Mouse (Mus musculus): ENCODE results near the gene Zfyve27. TPM values are rescaled to one million over a fixed set of nuclear protein-coding genes. Genes with fewer than 3 reads are reported as not detected.

Gene Zfyve27
- polyA plus RNA-seq, 1 experiment from 2014 or later = 14.1 TPM

GRCm38 (mm10) chr19:42129509-42130293 is 34.0 kb upstream of the Zfyve27 start:
- H3K36me3 ChIP-seq (ENCODE audit: control insufficient read depth, insufficient read depth, low read length) = peaks cover 4% of the 10 kb centered on the region; the same call in 1 of the 2 replicates
- H3K4me1 ChIP-seq (replicated peaks; ENCODE audit: control insufficient read depth, insufficient read depth) = peaks cover 4% of the 10 kb centered on the region; the same call in 1 of the 2 replicates
- peak overlapping the region; percentile 52 for H3K4me2 ChIP-seq (replicated peaks; ENCODE audit: low read depth)
- DNase-seq (ENCODE audit: low spot score) = no peak
- peak overlapping the region; percentile 71 for H3K4me3 ChIP-seq (ENCODE audit: low read depth, low read length)
- H3K9ac ChIP-seq (ENCODE audit: low read length) = 0 out of 2 replicates have a peak overlapping the region, but pooled peaks have one; percentile 45
- no peaks in the 10 kb centered on the region for H3K27me3 ChIP-seq (ENCODE audit: control insufficient read depth, insufficient read depth, low read length)
- TF ChIP-seq CTCF (IDR thresholded peaks at IDR 0.05; ENCODE audit: low read depth) = no peak
- TF ChIP-seq EP300 (optimal IDR thresholded peaks at IDR 0.05) = no peak
- no peaks in the 10 kb centered on the region for H3K9me3 ChIP-seq (ENCODE audit: control insufficient read depth, low read length)
- H3K27ac ChIP-seq (replicated peaks) = peak overlapping the region; percentile 88
- 38% methylated on average over 14 of the region's 14 CpGs for WGBS
- 0 out of 2 replicates have a peak, but pooled peaks have one; percentile 1 for ATAC-seq (ENCODE audit: low FRiP score, low TSS enrichment)

DNA sequence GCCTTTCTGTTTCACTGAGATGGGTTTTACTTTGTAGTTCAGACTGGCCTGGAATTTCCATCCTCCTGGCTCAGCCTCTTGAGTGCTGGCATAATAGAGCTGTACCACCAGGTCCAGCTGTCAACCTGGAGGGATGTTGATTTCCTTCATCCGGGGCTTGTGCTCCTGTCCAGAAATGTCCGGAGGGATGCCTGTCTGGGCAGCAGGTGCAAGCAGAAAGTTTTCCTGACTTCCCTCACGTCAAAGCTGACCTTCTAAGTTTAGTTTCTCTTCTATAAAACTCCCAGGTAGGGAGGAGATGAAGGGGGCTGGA is 33.5 kb upstream of the Zfyve27 start:
- TF ChIP-seq CTCF (IDR thresholded peaks at IDR 0.05; ENCODE audit: low read depth) (no peak), EP300 (optimal IDR thresholded peaks at IDR 0.05) (no peak)
- Histone ChIP-seq H3K27me3 (ENCODE audit: control insufficient read depth, insufficient read depth, low read length) (no peaks in the 10 kb centered on the region), H3K27ac (replicated peaks) (peak overlapping the region; percentile 88), H3K9me3 (ENCODE audit: control insufficient read depth, low read length) (no peaks in the 10 kb centered on the region), H3K9ac (ENCODE audit: low read length) (no peak overlapping the region), H3K4me2 (replicated peaks; ENCODE audit: low read depth) (no peak overlapping the region), H3K4me1 (replicated peaks; ENCODE audit: control insufficient read depth, insufficient read depth) (peaks cover 4% of the 10 kb centered on the region; the same call in 1 of the 2 replicates), H3K4me3 (ENCODE audit: low read depth, low read length) (no peak overlapping the region), H3K36me3 (ENCODE audit: control insufficient read depth, insufficient read depth, low read length) (no peaks in the 10 kb centered on the region)
- DNase-seq (ENCODE audit: low spot score) (no peak), ATAC-seq (ENCODE audit: low FRiP score, low TSS enrichment) (no peak)
- WGBS = 67% methylated on average over 3 of the region's 3 CpGs

- 53% methylated on average over 5 of the region's 5 CpGs for WGBS
- DNase-seq (ENCODE audit: low spot score) = peak; percentile 47
- H3K27ac ChIP-seq (replicated peaks) = peak overlapping the region; percentile 88
Measured at GRCm38 (mm10) chr19:42131101-42131500, 32.6 kb upstream of the Zfyve27 start.

DNA sequence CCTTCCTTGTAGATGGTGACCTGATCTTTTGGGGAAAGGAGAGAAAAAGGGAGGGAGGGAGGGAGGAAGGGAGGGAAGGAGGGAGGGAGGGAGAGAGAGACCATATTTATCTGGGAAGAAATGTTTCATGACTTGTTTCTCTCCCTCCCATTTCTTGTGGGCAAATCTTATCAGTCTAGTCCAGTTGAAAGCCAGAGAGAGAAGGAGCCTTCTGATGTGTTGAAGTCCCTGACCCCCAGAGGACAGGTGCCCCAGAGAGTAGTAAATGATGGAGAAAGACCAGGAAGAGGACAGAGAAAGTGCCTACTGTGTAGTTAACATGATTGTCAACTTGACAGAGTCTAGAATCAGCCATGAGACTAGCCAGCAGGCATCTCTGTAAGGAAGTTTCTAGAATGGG is 28.7 kb upstream of the Zfyve27 start:
- Histone ChIP-seq H3K27me3 (ENCODE audit: control insufficient read depth, insufficient read depth, low read length) (no peaks in the 10 kb centered on the region), H3K4me1 (replicated peaks; ENCODE audit: control insufficient read depth, insufficient read depth) (peaks cover 2% of the 10 kb centered on the region; the same call in 1 of the 2 replicates), H3K4me2 (replicated peaks; ENCODE audit: low read depth) (no peak overlapping the region), H3K4me3 (ENCODE audit: low read depth, low read length) (no peak overlapping the region), H3K9me3 (ENCODE audit: control insufficient read depth, low read length) (no peaks in the 10 kb centered on the region), H3K9ac (ENCODE audit: low read length) (no peak overlapping the region), H3K27ac (replicated peaks) (no peak overlapping the region), H3K36me3 (ENCODE audit: control insufficient read depth, insufficient read depth, low read length) (no peaks in the 10 kb centered on the region)
- no peak for ATAC-seq (ENCODE audit: low FRiP score, low TSS enrichment)
- TF ChIP-seq EP300 (optimal IDR thresholded peaks at IDR 0.05) (no peak), CTCF (IDR thresholded peaks at IDR 0.05; ENCODE audit: low read depth) (no peak)
- DNase-seq (ENCODE audit: low spot score) = no peak

More at GRCm38 (mm10) chr19:42131101-42131500, 32.6 kb upstream of the Zfyve27 start:
- no peak for ATAC-seq (ENCODE audit: low FRiP score, low TSS enrichment)
- H3K36me3 ChIP-seq (ENCODE audit: control insufficient read depth, insufficient read depth, low read length) = no peaks in the 10 kb centered on the region
- TF ChIP-seq EP300 (optimal IDR thresholded peaks at IDR 0.05) (no peak), CTCF (IDR thresholded peaks at IDR 0.05; ENCODE audit: low read depth) (no peak)
- no peaks in the 10 kb centered on the region for H3K9me3 ChIP-seq (ENCODE audit: control insufficient read depth, low read length)
- no peak overlapping the region for H3K4me2 ChIP-seq (replicated peaks; ENCODE audit: low read depth)
- no peaks in the 10 kb centered on the region for H3K27me3 ChIP-seq (ENCODE audit: control insufficient read depth, insufficient read depth, low read length)
- peaks cover 4% of the 10 kb centered on the region; the same call in 1 of the 2 replicates for H3K4me1 ChIP-seq (replicated peaks; ENCODE audit: control insufficient read depth, insufficient read depth)
- no peak overlapping the region for H3K4me3 ChIP-seq (ENCODE audit: low read depth, low read length)
- H3K9ac ChIP-seq (ENCODE audit: low read length) = no peak overlapping the region

- Histone ChIP-seq H3K4me3 (ENCODE audit: low read depth, low read length) (no peak overlapping the region), H3K9ac (ENCODE audit: low read length) (no peak overlapping the region), H3K4me2 (replicated peaks; ENCODE audit: low read depth) (no peak overlapping the region), H3K4me1 (replicated peaks; ENCODE audit: control insufficient read depth, insufficient read depth) (no peaks in the 10 kb centered on the region), H3K27me3 (ENCODE audit: control insufficient read depth, insufficient read depth, low read length) (no peaks in the 10 kb centered on the region), H3K36me3 (ENCODE audit: control insufficient read depth, insufficient read depth, low read length) (no peaks in the 10 kb centered on the region), H3K9me3 (ENCODE audit: control insufficient read depth, low read length) (no peaks in the 10 kb centered on the region), H3K27ac (replicated peaks) (no peak overlapping the region)
- no peak for TF ChIP-seq CTCF (IDR thresholded peaks at IDR 0.05; ENCODE audit: low read depth)
- TF ChIP-seq EP300 (optimal IDR thresholded peaks at IDR 0.05) = no peak
- no peak for DNase-seq (ENCODE audit: low spot score)
- no peak for ATAC-seq (ENCODE audit: low FRiP score, low TSS enrichment)
- 39% methylated on average over 5 of the region's 5 CpGs for WGBS
Measured at GRCm38 (mm10) chr19:42136126-42136525, 27.6 kb upstream of the Zfyve27 start.

DNA sequence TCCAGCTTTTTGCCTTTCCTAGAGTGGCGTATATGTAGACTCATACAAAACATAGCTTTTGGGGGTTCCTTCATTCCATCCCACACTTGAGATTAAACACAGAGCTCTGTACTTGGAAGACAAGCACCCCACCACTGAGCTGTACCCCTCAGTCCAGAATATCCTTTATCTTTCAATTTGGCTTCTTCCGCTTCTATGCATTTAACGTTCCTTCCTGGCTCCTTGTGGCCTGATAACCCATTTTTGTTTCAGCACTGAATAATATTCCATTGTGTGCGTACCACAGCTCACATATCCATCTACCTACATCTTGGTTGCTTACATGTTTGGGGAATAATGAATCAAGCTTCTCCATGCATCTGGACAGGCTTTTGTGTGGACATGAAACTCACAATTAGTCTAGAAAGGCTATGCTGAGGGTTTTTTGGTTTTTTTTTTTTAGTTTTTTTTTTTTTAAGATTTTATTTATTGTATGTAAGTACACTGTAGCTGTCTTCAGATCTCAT is 26.5 kb upstream of the Zfyve27 start:
- Histone ChIP-seq H3K36me3 (ENCODE audit: control insufficient read depth, insufficient read depth, low read length) (no peaks in the 10 kb centered on the region), H3K4me1 (replicated peaks; ENCODE audit: control insufficient read depth, insufficient read depth) (no peaks in the 10 kb centered on the region), H3K9me3 (ENCODE audit: control insufficient read depth, low read length) (no peaks in the 10 kb centered on the region), H3K4me3 (ENCODE audit: low read depth, low read length) (no peak overlapping the region), H3K4me2 (replicated peaks; ENCODE audit: low read depth) (no peak overlapping the region), H3K27ac (replicated peaks) (no peak overlapping the region), H3K27me3 (ENCODE audit: control insufficient read depth, insufficient read depth, low read length) (no peaks in the 10 kb centered on the region), H3K9ac (ENCODE audit: low read length) (no peak overlapping the region)
- ATAC-seq (ENCODE audit: low FRiP score, low TSS enrichment) = no peak
- TF ChIP-seq CTCF (IDR thresholded peaks at IDR 0.05; ENCODE audit: low read depth) = no peak
- no peak for TF ChIP-seq EP300 (optimal IDR thresholded peaks at IDR 0.05)
- 97% methylated on average over 4 of the region's 4 CpGs for WGBS
- no peak for DNase-seq (ENCODE audit: low spot score)

Measured in stomach, postnatal 0 days (tissue).